Mouse (Mus musculus): ENCODE data around the gene Morc2a.
A peak's percentile ranks its signal among the peaks of the same experiment; 100 is the strongest.
"Not testable (repeated sequence)": the region's sequence is repeated elsewhere in the genome, so short reads cannot be mapped to it uniquely, and the experiment has no call there.

The Morc2a gene

GRCm38 (mm10) chr11:3648964-3649841 is at the start of gene Morc2a:
TSS of gene Morc2a (plus strand) at chr11:3649191.
- peak; percentile 95 for DNase-seq

GRCm38 (mm10) chr11:3601966-3602365 is 47.0 kb upstream of the Morc2a start:
- DNase-seq = not testable (repeated sequence)

- DNase-seq = not testable (repeated sequence)
These were observed 46.3 kb upstream of the Morc2a start for GRCm38 (mm10) chr11:3602687-3603086.

GRCm38 (mm10) chr11:3606456-3606855 is 42.5 kb upstream of the Morc2a start:
- no peak for DNase-seq

GRCm38 (mm10) chr11:3615576-3615975 is 33.4 kb upstream of the Morc2a start:
- DNase-seq = no peak

GRCm38 (mm10) chr11:3622826-3623225 is 26.2 kb upstream of the Morc2a start:
- DNase-seq = no peak

- DNase-seq = no peak
These were observed 24.5 kb upstream of the Morc2a start for GRCm38 (mm10) chr11:3624391-3625027.

- DNase-seq = no peak
These were observed 19.9 kb upstream of the Morc2a start for GRCm38 (mm10) chr11:3628999-3629491.

- peak in 1 of 2 experiments; percentile 7 for DNase-seq
These were observed 15.7 kb upstream of the Morc2a start for GRCm38 (mm10) chr11:3633269-3633668.

- no peak for DNase-seq
These were observed 1.3 kb upstream of the Morc2a start for GRCm38 (mm10) chr11:3647688-3648087.

GRCm38 (mm10) chr11:3648305-3648963 is 557 bp upstream of the Morc2a start:
- DNase-seq = peak in 1 of 2 experiments; percentile 25

- DNase-seq = no peak
These were observed 1.1 kb downstream of the Morc2a start for GRCm38 (mm10) chr11:3650141-3650540.

- no peak for DNase-seq
These were observed 13.0 kb downstream of the Morc2a start for GRCm38 (mm10) chr11:3661964-3662363.

- DNase-seq = no peak
These were observed 18.5 kb downstream of the Morc2a start for GRCm38 (mm10) chr11:3667506-3667905.

- DNase-seq = no peak
These were observed 19.8 kb downstream of the Morc2a start for GRCm38 (mm10) chr11:3668768-3669167.

GRCm38 (mm10) chr11:3669849-3670248 is 20.9 kb downstream of the Morc2a start:
- no peak for DNase-seq

GRCm38 (mm10) chr11:3671000-3671628 is 22.1 kb downstream of the Morc2a start:
- no peak for DNase-seq

GRCm38 (mm10) chr11:3674545-3674944 is 25.6 kb downstream of the Morc2a start:
- no peak for DNase-seq

- no peak for DNase-seq
These were observed 27.4 kb downstream of the Morc2a start for GRCm38 (mm10) chr11:3676423-3676822.

- no peak for DNase-seq
These were observed 28.2 kb downstream of the Morc2a start for GRCm38 (mm10) chr11:3677204-3677603.

- no peak for DNase-seq
These were observed 30.8 kb downstream of the Morc2a start for GRCm38 (mm10) chr11:3679771-3680170.

- DNase-seq = no peak
These were observed 34.7 kb downstream of the Morc2a start for GRCm38 (mm10) chr11:3683696-3684095.

- DNase-seq = no peak
These were observed 35.2 kb downstream of the Morc2a start for GRCm38 (mm10) chr11:3684232-3684631.
